Mouse (Mus musculus): ENCODE data around the gene Sox6. TPM values are rescaled to one million over a fixed set of nuclear protein-coding genes. Genes with fewer than 3 reads are reported as not detected.

Sox6 gene
- polyA plus RNA-seq, 1 experiment from 2014 or later: 24.3 TPM

DNA sequence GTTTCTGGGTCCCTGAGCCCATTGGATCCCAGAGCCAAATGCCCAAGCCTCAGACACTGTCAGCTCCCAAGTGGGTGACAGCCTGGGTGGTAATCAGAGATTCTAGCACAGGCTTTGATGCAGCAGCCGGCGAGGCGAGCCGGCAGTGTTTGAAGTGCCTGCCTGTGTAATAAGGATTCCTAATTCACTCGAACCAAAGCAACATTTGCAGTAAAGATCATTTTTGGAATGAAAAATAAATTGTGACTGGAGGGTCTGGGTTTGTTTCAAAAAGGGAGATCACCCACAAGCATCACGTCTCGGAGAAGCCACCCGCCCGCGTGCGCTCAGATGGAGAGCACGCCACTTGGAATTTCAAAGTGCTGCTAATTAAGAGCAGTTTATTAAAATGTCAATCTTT is 617.6 kb downstream of the Sox6 start:
- no peak overlapping the region for H3K4me2 ChIP-seq (ENCODE audit: low read length)
- H3K4me1 ChIP-seq (replicated peaks; ENCODE audit: insufficient read depth, low read length): no peaks in the 10 kb centered on the region
- DNase-seq (ENCODE audit: low spot score): no peak
- H3K27ac ChIP-seq: no peak overlapping the region
- no peaks in the 10 kb centered on the region for H3K36me3 ChIP-seq (ENCODE audit: insufficient read depth, low read length)
- TF ChIP-seq CTCF (IDR thresholded peaks at IDR 0.05; ENCODE audit: low read depth): no peak
- 33% methylated on average over 12 of the region's 12 CpGs for WGBS
- H3K9me3 ChIP-seq (replicated peaks; ENCODE audit: low read length): no peaks in the 10 kb centered on the region
- H3K4me3 ChIP-seq (replicated peaks; ENCODE audit: low read depth, low read length): no peak overlapping the region
- no peak for ATAC-seq (replicated peaks; ENCODE audit: low FRiP score, low read depth)
- H3K27me3 ChIP-seq (ENCODE audit: insufficient read depth, low read length): 0 out of 2 replicates have a peak, but pooled peaks cover 3% of the 10 kb centered on the region
- H3K9ac ChIP-seq (ENCODE audit: low read depth, low read length): no peak overlapping the region

Other genes starting within 250 kb of the Sox6 start
- 251 and 271 TPM in 2 replicates for gene 1110004F10Rik, start 601 bp upstream of the Sox6 start, polyA plus RNA-seq (2015; fragmentation: Nextera tagmentation; extraction: Ambion mirVana)
- gene Gm4353, start 45.8 kb upstream of the Sox6 start, polyA plus RNA-seq (2015; fragmentation: Nextera tagmentation; extraction: Ambion mirVana): 0.61 and 0.86 TPM in 2 replicates

Measured in kidney, postnatal 0 days (tissue).